Mouse (Mus musculus) stomach, postnatal 0 days (tissue): ENCODE results near the gene Rrn3. TPM values are rescaled to one million over a fixed set of nuclear protein-coding genes. Genes with fewer than 3 reads are reported as not detected.

Experiments
- ATAC-seq: fragments of 200-750 bp; cut with Nextera tagmentation; 2 replicates; pipeline ENCODE4 v1.8.0; 2017; ENCODE audit not compliant: low FRiP score, low TSS enrichment
- DNase-seq: peaks from one replicate; pipeline ENCODE4 v3.0.0-alpha.2; 2016; ENCODE audit warnings: low spot score
- H3K27ac ChIP-seq: fragments of 300-500 bp; sonication (generic); replicated peaks from 2 replicates; pipeline ENCODE4 v1.5.1; 2014; ENCODE audit warnings: mild to moderate bottlenecking, control low read depth
- H3K27me3 ChIP-seq: fragments of 300-500 bp; sonication (generic); 2 replicates; pipeline ENCODE4 v1.6.1; 2014; ENCODE audit warnings: low read length; ENCODE audit not compliant: control insufficient read depth, insufficient read depth
- H3K36me3 ChIP-seq: fragments of 300-500 bp; sonication (generic); 2 replicates; pipeline ENCODE4 v1.6.1; 2014; ENCODE audit warnings: low read length, mixed read lengths; ENCODE audit not compliant: control insufficient read depth, insufficient read depth
- H3K4me1 ChIP-seq: fragments of 300-500 bp; sonication (generic); replicated peaks from 2 replicates; pipeline ENCODE4 v1.6.1; 2014; ENCODE audit warnings: antibody characterized with exemption; ENCODE audit not compliant: control insufficient read depth, insufficient read depth
- H3K4me2 ChIP-seq: fragments of 300-500 bp; sonication (generic); replicated peaks from 2 replicates; pipeline ENCODE4 v1.6.1; 2014; ENCODE audit warnings: low read depth, mild to moderate bottlenecking, control low read depth, moderate library complexity
- H3K4me3 ChIP-seq: fragments of 300-500 bp; sonication (generic); 2 replicates; pipeline ENCODE4 v1.5.1; 2014; ENCODE audit warnings: low read depth, low read length, control low read depth
- H3K9ac ChIP-seq: fragments of 300-500 bp; sonication (generic); 2 replicates; pipeline ENCODE4 v1.6.1; 2014; ENCODE audit warnings: mild to moderate bottlenecking, low read length, control low read depth, mixed read lengths
- H3K9me3 ChIP-seq: fragments of 300-500 bp; sonication (generic); 2 replicates; pipeline ENCODE4 v1.6.1; 2016; ENCODE audit warnings: low read length; ENCODE audit not compliant: control insufficient read depth
- CTCF ChIP-seq: IDR thresholded peaks from 2 replicates; pipeline ENCODE4 v1.5.1; 2016; ENCODE audit warnings: antibody characterized with exemption, low read depth, mild to moderate bottlenecking, moderate library complexity
- EP300 ChIP-seq: optimal IDR thresholded peaks from 2 replicates; pipeline ENCODE3; 2016; ENCODE audit warnings: antibody characterized with exemption
- WGBS: fragments of 180-500 bp; shearing (Covaris S2); extraction: QIAGEN DNeasy Blood & Tissue Kit; methylation state at CpG from one replicate; pipeline ENCODE4 v1.1.7; 2014; 5-methylcytosine and 5-hydroxymethylcytosine counted together
- polyA plus RNA-seq: library from polyadenylated mRNA; unstranded; fragments of >200 nt; fragmentation: Nextera tagmentation; extraction: Ambion mirVana; gene quantifications from 2 replicates; pipeline ENCODE4 v1.2.1, GENCODE M21; 2015

Gene Rrn3
- polyA plus RNA-seq, 1 experiment from 2014 or later: 34.5 TPM

DNA sequence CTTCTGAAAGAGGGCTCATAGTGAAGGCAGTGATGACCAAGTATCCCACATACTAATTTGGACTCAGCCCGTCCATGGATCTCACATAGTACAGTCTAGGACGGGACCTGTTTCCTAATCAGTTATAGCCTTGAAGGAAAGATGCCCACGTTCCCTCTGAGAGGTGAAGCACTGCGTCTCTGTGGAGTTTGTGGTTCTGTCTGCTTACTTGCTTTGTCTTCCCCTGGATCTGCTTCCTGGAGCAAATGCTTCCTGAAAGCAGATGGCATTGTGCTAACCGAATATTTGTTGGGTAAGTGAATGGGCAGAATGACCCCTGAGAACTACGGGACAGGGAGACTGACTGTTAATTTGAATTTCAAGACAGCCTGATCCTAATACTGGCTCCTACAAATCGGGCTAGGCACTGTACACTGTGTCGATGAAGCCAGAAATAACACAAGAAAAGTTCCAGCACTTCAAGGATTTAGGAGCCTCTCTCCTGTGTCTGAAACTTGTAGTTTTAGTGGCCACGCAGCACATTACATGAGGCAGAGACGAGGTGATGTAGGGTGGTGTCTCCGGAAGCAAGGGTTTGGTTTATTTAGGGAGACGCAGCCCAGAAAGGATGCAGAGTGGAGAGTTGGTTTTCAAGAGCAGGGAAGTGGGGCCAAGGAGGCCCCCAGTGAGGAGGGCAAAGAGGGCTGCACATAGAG is 39.4 kb downstream of the Rrn3 start:
- Histone ChIP-seq H3K36me3 (no peaks in the 10 kb centered on the region), H3K4me3 (peak overlapping the region; percentile 84), H3K27ac (peak overlapping the region; percentile 83), H3K9ac (peak overlapping the region; percentile 87), H3K4me1 (0 out of 2 replicates have a peak, but pooled peaks cover 6% of the 10 kb centered on the region), H3K4me2 (peak overlapping the region; percentile 82), H3K27me3 (no peaks in the 10 kb centered on the region), H3K9me3 (no peaks in the 10 kb centered on the region)
- TF ChIP-seq EP300 (no peak), CTCF (no peak)
- 14% methylated on average over 12 of the region's 12 CpGs for WGBS
- no peak for ATAC-seq
- DNase-seq: no peak

DNA sequence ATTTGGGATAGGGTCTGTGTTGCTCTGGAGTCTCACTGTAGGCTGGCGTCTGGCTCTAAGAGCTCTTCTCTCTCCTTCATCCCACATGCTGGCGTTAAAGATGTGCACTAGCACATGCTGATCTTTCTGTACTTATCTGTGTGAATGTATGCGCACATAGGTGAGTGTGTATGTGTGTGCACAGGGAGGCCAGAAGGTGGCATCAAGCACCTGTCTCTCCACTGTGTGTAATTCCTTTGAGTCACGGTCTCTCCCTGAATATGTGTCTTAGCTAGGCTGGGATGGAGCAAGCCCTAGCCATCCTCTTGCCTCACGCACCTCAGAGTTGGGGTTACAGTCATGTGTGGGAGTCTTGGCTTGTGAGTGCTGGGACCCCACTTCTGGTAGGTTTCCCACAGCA is 40.3 kb downstream of the Rrn3 start:
- 97% methylated on average over 5 of the region's 5 CpGs for WGBS

DNA sequence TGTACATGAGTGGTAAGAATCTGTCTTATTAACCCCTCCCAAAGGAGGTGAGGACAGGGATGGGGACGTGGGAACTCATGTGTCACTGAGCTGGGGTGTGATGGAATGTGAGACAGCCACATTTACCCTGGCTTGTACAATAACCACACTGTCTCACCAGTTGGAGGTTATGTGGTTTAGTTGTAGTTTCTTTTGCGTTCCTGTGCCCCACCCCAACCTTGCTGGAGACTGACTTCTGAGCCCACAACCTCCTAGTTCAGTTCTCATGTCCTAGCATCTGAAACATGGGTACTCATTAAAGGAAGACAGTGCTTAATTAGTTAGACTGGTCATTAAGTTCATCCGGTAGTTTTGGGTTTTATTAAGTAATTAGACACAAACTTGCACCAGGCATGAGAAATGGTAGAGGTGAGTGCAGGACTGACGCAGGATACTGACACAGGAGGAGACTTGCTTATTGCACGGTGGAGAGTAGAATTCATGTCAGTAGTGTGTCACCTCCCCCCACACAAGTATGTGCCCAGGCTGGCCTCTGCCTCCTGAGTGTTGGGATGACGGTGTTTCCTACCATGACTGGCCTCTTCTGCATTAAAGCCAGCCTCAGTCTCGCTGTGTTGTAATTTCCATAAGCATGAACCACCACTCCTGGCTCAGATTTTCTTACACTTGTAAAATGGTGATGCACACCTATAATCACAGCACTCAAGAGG is 45.4 kb downstream of the Rrn3 start:
- Histone ChIP-seq H3K27ac (no peak overlapping the region), H3K4me1 (no peaks in the 10 kb centered on the region), H3K4me2 (no peak overlapping the region), H3K4me3 (no peak overlapping the region), H3K9me3 (no peaks in the 10 kb centered on the region), H3K27me3 (no peaks in the 10 kb centered on the region), H3K9ac (no peak overlapping the region), H3K36me3 (peaks cover 16% of the 10 kb centered on the region)
- 64% methylated on average over 7 of the region's 7 CpGs for WGBS
- DNase-seq: no peak
- peak; percentile 32; the same call in 1 of the 2 replicates for ATAC-seq
- no peak for TF ChIP-seq EP300
- TF ChIP-seq CTCF: no peak

More for the DNA sequence above, 40.3 kb downstream of the Rrn3 start:
- H3K4me3 ChIP-seq: no peak overlapping the region
- H3K4me1 ChIP-seq: 0 out of 2 replicates have a peak, but pooled peaks cover 6% of the 10 kb centered on the region
- no peak overlapping the region for H3K9ac ChIP-seq
- DNase-seq (no peak), ATAC-seq (no peak)
- peak overlapping the region; percentile 82 for H3K4me2 ChIP-seq
- no peaks in the 10 kb centered on the region for H3K9me3 ChIP-seq
- H3K36me3 ChIP-seq: no peaks in the 10 kb centered on the region
- TF ChIP-seq EP300 (no peak), CTCF (peak; percentile 38)
- no peak overlapping the region for H3K27ac ChIP-seq
- H3K27me3 ChIP-seq: no peaks in the 10 kb centered on the region

DNA sequence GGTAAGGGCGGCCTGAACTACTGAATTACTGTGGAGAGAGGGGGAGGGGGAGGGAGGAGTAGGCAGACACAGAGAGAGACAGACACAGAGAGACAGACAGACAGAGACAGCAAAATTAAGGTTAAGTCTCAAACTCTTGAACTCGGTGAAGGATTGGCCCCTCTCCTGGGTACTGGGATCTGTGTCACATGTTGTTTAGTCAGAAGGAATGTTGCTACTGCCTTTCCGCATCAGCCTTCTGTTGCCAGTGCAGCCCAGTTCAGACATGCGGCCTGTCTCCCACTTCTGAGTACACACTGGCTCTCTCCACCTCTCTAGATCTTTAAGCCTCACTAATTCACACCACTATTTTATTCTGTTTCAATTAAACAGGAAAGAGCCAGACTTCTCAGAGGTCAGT is 46.0 kb downstream of the Rrn3 start:
- Histone ChIP-seq H3K4me3 (no peak overlapping the region), H3K4me2 (no peak overlapping the region), H3K36me3 (peaks cover 19% of the 10 kb centered on the region), H3K4me1 (no peaks in the 10 kb centered on the region), H3K27me3 (no peaks in the 10 kb centered on the region), H3K27ac (no peak overlapping the region), H3K9me3 (no peaks in the 10 kb centered on the region), H3K9ac (no peak overlapping the region)
- WGBS: 80% methylated on average over 4 of the region's 4 CpGs
- no peak for TF ChIP-seq EP300
- TF ChIP-seq CTCF: no peak
- no peak for DNase-seq
- no peak for ATAC-seq

DNA sequence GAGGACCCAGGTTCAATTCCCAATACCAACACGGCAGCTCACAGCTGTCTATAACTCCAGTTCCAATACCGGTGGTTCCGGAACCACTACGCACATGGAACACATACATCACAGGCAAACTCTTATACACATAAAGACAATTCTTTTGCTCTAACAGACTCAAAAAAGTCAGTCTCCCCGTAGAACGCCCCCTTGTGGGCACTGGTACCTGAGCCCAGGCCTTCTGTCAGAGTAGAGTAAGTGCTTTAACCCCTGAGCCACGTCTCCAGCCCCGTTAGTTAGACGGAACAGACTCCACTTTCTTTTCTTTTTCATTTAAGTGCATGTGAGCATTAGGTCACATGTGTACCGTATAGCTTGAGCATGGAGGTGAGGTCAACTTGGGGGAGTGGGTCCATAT is 49.9 kb downstream of the Rrn3 start:
- H3K4me2 ChIP-seq: no peak overlapping the region
- no peak overlapping the region for H3K27ac ChIP-seq
- H3K27me3 ChIP-seq: no peaks in the 10 kb centered on the region
- no peak overlapping the region for H3K4me3 ChIP-seq
- peak; percentile 29 for TF ChIP-seq CTCF
- TF ChIP-seq EP300: no peak
- H3K4me1 ChIP-seq: no peaks in the 10 kb centered on the region
- H3K9me3 ChIP-seq: no peaks in the 10 kb centered on the region
- ATAC-seq: no peak
- H3K9ac ChIP-seq: no peak overlapping the region
- H3K36me3 ChIP-seq: peaks cover 36% of the 10 kb centered on the region
- 92% methylated on average over 10 of the region's 10 CpGs for WGBS
- DNase-seq: no peak

DNA sequence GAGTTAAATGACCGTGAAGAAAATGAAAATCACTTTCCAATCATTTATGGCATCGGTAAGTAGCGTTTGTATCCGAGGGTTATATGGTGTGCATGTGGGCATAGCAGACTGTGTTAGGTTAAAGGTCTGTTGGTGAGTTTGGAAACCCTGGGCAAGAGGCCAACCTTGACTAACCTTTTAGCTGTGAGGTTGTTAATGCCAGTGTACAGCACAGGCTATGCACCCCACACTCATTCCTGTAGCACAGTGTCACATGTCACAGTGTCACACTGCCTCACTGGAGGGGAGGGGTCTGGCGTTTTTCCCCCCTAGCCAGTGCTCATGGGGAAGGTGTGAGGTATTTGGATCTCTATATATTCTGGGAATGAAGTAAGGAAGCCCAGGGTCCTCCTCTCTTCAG is 51.1 kb downstream of the Rrn3 start:
- Histone ChIP-seq H3K4me3 (no peak overlapping the region), H3K27ac (no peak overlapping the region), H3K4me2 (no peak overlapping the region), H3K27me3 (no peaks in the 10 kb centered on the region), H3K4me1 (no peaks in the 10 kb centered on the region), H3K9ac (no peak overlapping the region), H3K9me3 (no peaks in the 10 kb centered on the region), H3K36me3 (peaks cover 44% of the 10 kb centered on the region)
- DNase-seq: no peak
- ATAC-seq: peak; percentile 30
- TF ChIP-seq CTCF: no peak
- TF ChIP-seq EP300: no peak
- WGBS: 90% methylated on average over 5 of the region's 5 CpGs
